Mouse (Mus musculus): ENCODE measurements around the gene Mylip. TPM values are rescaled to one million over a fixed set of nuclear protein-coding genes. Genes with fewer than 3 reads are reported as not detected.

Gene Mylip
- polyA plus RNA-seq, 1 experiment from 2014 or later = 8.0 TPM

DNA sequence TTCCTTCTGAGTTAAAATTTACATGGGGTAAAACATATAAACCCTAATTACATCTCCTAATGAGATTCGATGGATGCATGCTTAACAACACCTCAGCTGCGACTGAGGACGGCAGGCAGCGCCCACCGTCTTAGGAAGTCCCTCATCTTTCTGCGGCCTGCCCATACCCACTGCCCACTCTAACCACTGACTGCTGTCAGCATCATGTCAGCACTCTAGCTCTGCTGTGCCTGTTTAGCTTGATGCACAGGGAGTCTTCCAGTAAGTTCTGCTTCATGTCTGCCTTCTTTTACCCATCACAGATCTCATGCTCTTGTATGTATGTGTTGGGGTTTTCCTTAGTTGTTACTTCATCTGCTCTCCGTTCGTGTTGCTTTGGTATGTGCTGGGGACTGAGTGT is 7.2 kb downstream of the Mylip start:
- H3K27ac ChIP-seq = peak overlapping the region; percentile 65; the same call in 1 of the 2 replicates
- H3K27me3 ChIP-seq (ENCODE audit: insufficient read depth, poor library complexity, severe bottlenecking) = 0 out of 2 replicates have a peak, but pooled peaks cover 3% of the 10 kb centered on the region
- no peak for DNase-seq (ENCODE audit: low spot score)
- peaks cover 63% of the 10 kb centered on the region for H3K4me1 ChIP-seq (replicated peaks)
- no peaks in the 10 kb centered on the region for H3K36me3 ChIP-seq
- H3K9me3 ChIP-seq = no peaks in the 10 kb centered on the region
- 86% methylated on average over 8 of the region's 8 CpGs for WGBS
- no peak overlapping the region for H3K4me3 ChIP-seq

DNA sequence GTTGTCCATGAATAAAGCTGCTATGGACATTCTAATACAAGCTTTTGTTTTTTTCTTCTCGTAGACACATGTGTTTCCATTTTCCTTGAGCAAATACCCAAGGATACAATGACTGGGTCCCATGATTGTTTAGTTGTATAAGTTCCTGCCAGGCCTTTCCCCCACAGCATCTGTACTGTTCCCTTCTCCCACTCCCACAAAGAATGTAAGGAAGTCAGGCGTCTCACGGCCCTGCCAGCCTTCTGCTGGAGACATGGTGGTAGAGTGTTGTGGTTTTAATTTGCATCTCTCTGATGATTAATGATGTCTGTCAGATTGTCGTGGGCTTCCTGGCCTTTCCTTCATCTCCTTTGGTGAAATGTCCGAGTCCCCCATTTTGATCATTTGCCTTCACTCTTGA is 7.7 kb downstream of the Mylip start:
- DNase-seq (ENCODE audit: low spot score) = no peak
- H3K4me1 ChIP-seq (replicated peaks) = peaks cover 65% of the 10 kb centered on the region
- no peaks in the 10 kb centered on the region for H3K9me3 ChIP-seq
- 43% methylated on average over 5 of the region's 5 CpGs for WGBS
- peak overlapping the region; percentile 65 for H3K27ac ChIP-seq
- H3K4me3 ChIP-seq = no peak overlapping the region
- 0 out of 2 replicates have a peak, but pooled peaks cover 3% of the 10 kb centered on the region for H3K27me3 ChIP-seq (ENCODE audit: insufficient read depth, poor library complexity, severe bottlenecking)
- H3K36me3 ChIP-seq = no peaks in the 10 kb centered on the region

DNA sequence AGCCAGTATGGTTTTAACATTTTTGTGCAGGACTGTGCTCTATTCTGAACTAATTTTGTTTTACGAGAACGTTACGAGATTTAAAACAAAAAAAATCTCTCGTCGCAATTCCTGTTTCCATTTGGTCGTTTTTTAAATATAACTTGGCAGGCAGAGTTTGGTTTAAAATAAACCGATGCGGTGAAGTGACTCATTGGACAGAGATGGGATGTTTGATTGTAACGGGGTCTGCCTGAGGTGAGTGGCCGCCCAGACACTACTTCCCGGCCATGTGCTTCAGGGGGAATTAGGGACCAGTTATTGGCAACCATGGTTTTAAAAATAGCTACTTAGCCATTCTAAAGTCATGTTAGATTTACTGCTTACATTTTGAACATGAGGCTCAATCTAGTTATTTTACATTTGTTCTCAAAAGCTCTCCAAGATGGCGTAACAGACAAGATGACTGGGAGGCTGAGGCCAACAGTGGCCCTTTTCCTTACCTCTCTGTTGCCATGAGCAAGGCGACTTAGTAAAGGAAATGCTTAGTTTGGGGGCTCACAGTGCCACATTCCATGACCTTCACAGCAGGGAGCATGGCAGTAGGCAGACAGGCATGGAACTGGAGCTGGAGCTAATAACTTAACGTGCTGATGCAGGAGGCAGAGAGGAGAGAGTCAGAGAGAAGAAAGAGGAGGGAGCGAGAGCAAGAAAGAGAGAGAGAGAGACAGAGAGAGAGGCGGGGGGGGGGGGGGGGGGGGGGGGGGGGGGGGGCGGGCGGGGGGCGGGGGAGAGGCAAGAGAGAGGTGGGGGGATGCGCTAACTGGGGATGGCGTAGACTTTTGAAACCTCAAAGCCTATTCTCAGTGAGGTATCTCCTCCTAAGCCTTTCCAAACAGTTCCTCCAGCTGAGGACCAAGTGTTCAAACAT is 8.6 kb downstream of the Mylip start:
- Histone ChIP-seq H3K9me3 (no peaks in the 10 kb centered on the region), H3K27ac (peak overlapping the region; percentile 65), H3K36me3 (no peaks in the 10 kb centered on the region), H3K4me1 (replicated peaks) (peaks cover 65% of the 10 kb centered on the region), H3K4me3 (no peak overlapping the region), H3K27me3 (ENCODE audit: insufficient read depth, poor library complexity, severe bottlenecking) (0 out of 2 replicates have a peak, but pooled peaks cover 3% of the 10 kb centered on the region)
- 75% methylated on average over 17 of the region's 21 CpGs for WGBS
- DNase-seq (ENCODE audit: low spot score) = peak; percentile 60

DNA sequence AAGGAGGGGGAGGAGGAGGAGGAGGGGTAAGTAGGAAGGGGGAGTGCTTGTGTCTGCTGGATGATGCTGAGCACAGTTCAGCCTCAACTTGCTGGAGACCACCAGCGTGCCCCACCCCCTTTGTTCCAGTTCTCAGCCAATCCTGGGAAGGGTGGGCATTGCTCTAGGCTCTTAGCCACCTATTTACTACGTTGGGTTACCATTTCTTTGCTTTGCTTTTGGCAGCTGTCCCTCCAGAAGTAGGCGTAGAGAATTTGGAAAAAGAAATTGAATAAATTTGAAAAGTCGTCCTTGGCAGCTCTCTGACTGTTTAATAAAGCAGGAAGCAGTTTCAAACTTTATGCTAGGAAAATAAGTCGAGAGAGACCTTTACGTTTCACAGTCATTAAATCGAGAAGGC is 11.2 kb downstream of the Mylip start:
- 81% methylated on average over 7 of the region's 7 CpGs for WGBS
- Histone ChIP-seq H3K27me3 (ENCODE audit: insufficient read depth, poor library complexity, severe bottlenecking) (0 out of 2 replicates have a peak, but pooled peaks cover 3% of the 10 kb centered on the region), H3K4me3 (no peak overlapping the region), H3K36me3 (peaks cover 13% of the 10 kb centered on the region), H3K27ac (0 out of 2 replicates have a peak overlapping the region, but pooled peaks have one; percentile 29), H3K4me1 (replicated peaks) (peaks cover 50% of the 10 kb centered on the region), H3K9me3 (no peaks in the 10 kb centered on the region)
- no peak for DNase-seq (ENCODE audit: low spot score)

DNA sequence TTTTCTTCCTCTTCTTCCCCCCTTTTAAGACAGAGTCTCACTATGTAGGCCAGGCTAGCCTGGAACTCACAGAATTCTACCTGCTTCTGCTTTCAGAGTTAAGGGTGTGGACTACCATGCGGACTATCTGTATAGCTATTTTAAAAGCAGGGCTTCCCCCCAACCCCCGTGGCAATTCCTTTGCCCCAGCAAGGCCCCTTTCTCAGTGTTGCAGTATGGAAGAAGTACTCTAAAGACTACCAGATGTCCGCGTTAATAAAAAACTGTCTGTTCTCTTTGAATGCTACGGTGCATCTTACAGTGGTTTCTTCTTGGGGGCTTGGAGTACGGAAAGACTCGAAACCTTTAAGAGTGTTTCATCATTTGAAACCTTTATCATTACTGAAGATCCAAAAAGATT is 12.3 kb downstream of the Mylip start:
- no peak for DNase-seq (ENCODE audit: low spot score)
- peak overlapping the region; percentile 62; the same call in 1 of the 2 replicates for H3K27ac ChIP-seq
- no peaks in the 10 kb centered on the region for H3K9me3 ChIP-seq
- H3K27me3 ChIP-seq (ENCODE audit: insufficient read depth, poor library complexity, severe bottlenecking) = 0 out of 2 replicates have a peak, but pooled peaks cover 3% of the 10 kb centered on the region
- no peak overlapping the region for H3K4me3 ChIP-seq
- 83% methylated on average over 7 of the region's 7 CpGs for WGBS
- H3K36me3 ChIP-seq = peaks cover 25% of the 10 kb centered on the region
- peaks cover 43% of the 10 kb centered on the region for H3K4me1 ChIP-seq (replicated peaks)

DNA sequence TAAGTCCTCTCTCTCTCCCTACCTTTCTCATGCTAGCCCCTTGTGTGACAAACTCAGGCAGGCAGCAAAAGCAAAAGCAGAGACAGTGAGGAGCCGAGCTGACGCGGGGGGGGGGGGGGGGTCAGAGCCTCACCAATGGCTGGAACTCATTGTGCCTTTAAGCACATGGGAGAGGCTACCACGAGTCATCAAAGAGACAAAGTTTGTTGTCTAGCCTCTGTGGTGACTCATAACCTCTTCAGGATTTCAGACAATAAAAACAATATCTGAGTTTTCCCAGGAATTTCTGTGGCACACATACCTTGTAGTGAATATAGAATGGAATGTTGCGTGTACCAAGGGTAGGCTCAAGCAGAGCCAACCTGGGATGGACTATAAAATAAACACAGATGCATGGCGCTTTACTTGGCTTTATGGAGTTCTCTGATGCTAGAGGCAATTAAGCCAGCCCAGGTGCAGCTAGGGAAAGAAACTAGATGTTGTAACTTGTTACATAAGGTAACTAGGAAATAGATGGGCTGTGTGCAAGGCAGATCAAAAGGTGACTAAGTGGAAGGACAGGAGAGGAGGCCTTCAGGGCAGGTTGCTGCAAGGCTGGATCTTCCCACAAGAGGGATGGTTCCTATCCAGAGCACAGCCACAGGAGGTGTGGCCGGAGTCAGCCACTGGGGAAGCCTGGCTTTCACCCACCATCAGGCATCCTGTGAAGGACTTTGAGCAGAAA is 12.9 kb downstream of the Mylip start:
- no peak overlapping the region for H3K4me3 ChIP-seq
- WGBS = 76% methylated on average over 7 of the region's 7 CpGs
- no peaks in the 10 kb centered on the region for H3K9me3 ChIP-seq
- H3K27ac ChIP-seq = peak overlapping the region; percentile 56; the same call in 1 of the 2 replicates
- peaks cover 37% of the 10 kb centered on the region for H3K4me1 ChIP-seq (replicated peaks)
- peaks cover 31% of the 10 kb centered on the region for H3K36me3 ChIP-seq
- no peak for DNase-seq (ENCODE audit: low spot score)
- 0 out of 2 replicates have a peak, but pooled peaks cover 3% of the 10 kb centered on the region for H3K27me3 ChIP-seq (ENCODE audit: insufficient read depth, poor library complexity, severe bottlenecking)

DNA sequence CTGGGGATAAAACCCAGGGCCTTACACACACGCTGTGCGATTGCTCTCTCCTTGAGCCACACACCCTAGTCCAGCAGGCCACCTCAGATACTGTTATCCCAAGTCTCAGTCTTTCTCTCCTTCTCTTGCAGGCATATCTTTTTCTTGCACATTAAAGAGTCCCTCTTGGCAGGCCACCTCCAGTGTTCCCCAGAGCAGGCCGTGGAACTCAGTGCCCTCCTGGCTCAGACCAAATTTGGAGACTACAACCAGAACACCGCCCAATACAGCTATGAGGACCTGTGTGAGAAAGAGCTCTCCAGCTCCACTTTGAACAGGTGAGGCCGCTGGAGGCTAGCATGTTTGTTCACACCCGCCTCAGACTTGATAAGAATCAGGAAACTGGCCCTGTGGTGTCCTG is 14.7 kb downstream of the Mylip start:
- no peaks in the 10 kb centered on the region for H3K9me3 ChIP-seq
- H3K27ac ChIP-seq = no peak overlapping the region
- H3K36me3 ChIP-seq = peaks cover 49% of the 10 kb centered on the region
- H3K27me3 ChIP-seq (ENCODE audit: insufficient read depth, poor library complexity, severe bottlenecking) = 0 out of 2 replicates have a peak, but pooled peaks cover 3% of the 10 kb centered on the region
- 91% methylated on average over 6 of the region's 6 CpGs for WGBS
- no peak for DNase-seq (ENCODE audit: low spot score)
- no peak overlapping the region for H3K4me3 ChIP-seq
- H3K4me1 ChIP-seq (replicated peaks) = peaks cover 24% of the 10 kb centered on the region

DNA sequence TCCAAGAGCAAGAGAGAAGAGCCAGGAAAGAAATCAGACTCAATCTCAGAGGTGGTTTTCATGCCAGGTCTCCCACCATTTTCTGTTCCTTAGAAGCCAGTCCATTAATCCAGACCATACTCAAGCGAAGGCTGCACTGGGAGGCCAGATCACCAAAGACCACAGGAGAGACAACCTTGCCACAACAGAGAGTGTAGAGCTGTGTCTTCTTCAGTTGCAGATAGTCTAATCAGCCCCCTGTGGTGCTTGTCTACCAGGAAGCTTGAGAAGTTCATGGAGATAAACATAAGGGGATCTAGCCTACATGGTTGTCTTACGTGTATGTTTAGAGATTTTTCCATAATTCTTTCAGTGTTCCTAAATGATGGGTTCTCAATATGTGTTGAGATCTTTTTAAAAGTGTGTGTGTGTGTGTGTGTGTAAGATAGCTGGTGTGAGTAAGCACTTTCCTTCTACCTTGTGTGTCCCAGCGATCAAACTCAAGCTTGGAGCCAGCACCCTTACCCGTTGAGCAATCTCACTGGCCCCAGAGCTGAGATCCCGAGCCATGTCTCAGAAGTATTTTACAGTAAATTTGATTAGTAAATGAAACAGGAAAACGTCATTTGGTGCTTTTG is 15.8 kb downstream of the Mylip start:
- no peak overlapping the region for H3K4me3 ChIP-seq
- peaks cover 22% of the 10 kb centered on the region for H3K4me1 ChIP-seq (replicated peaks)
- WGBS = 89% methylated on average over 6 of the region's 6 CpGs
- no peak for DNase-seq (ENCODE audit: low spot score)
- no peaks in the 10 kb centered on the region for H3K9me3 ChIP-seq
- H3K36me3 ChIP-seq = peaks cover 59% of the 10 kb centered on the region
- H3K27me3 ChIP-seq (ENCODE audit: insufficient read depth, poor library complexity, severe bottlenecking) = 0 out of 2 replicates have a peak, but pooled peaks cover 3% of the 10 kb centered on the region
- H3K27ac ChIP-seq = no peak overlapping the region

DNA sequence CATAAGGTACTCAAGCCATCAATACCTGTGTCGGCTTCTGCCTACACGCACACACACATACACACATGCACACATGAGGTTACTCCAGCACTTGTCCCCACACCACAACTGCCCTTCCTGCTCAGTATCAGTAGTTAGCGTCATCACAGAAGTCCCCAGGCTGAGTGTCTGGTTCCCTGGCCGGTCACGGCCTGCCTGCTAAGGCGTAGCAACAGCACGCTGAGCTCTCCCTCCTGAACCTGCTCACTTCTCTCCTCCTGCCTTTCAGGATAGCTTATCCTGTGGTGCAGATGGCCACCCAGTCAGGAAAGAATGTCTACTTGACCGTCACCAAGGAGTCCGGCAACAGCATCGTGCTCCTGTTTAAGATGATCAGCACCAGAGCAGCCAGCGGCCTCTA is 16.7 kb downstream of the Mylip start:
- Histone ChIP-seq H3K9me3 (no peaks in the 10 kb centered on the region), H3K4me3 (no peak overlapping the region), H3K27me3 (ENCODE audit: insufficient read depth, poor library complexity, severe bottlenecking) (0 out of 2 replicates have a peak, but pooled peaks cover 3% of the 10 kb centered on the region), H3K36me3 (peaks cover 69% of the 10 kb centered on the region), H3K27ac (no peak overlapping the region), H3K4me1 (replicated peaks) (peaks cover 17% of the 10 kb centered on the region)
- no peak for DNase-seq (ENCODE audit: low spot score)
- 94% methylated on average over 11 of the region's 11 CpGs for WGBS

DNA sequence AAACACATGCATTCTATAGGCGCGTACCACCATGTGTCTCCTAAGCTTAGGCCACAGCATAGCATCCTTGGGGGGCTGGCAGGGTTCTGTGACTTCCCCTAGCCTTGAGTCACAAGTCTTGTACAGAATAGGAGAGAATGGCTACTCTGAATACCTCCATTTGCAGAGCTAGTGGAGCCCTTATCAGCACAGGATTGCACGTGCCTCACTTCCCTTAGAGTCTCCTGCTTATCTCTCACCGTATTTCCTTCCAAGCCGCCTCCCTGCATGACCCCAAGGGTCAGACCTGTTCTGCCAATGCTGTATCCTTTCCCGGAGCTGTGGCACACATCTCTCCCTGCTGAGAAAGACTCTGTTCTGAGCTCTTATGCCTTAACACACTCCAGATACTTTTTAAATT is 17.2 kb downstream of the Mylip start:
- no peak overlapping the region for H3K27ac ChIP-seq
- no peak overlapping the region for H3K4me3 ChIP-seq
- H3K9me3 ChIP-seq = no peaks in the 10 kb centered on the region
- H3K27me3 ChIP-seq (ENCODE audit: insufficient read depth, poor library complexity, severe bottlenecking) = 0 out of 2 replicates have a peak, but pooled peaks cover under 1% of the 10 kb centered on the region
- WGBS = 76% methylated on average over 6 of the region's 6 CpGs
- peaks cover 15% of the 10 kb centered on the region for H3K4me1 ChIP-seq (replicated peaks)
- H3K36me3 ChIP-seq = peaks cover 73% of the 10 kb centered on the region
- DNase-seq (ENCODE audit: low spot score) = no peak

DNA sequence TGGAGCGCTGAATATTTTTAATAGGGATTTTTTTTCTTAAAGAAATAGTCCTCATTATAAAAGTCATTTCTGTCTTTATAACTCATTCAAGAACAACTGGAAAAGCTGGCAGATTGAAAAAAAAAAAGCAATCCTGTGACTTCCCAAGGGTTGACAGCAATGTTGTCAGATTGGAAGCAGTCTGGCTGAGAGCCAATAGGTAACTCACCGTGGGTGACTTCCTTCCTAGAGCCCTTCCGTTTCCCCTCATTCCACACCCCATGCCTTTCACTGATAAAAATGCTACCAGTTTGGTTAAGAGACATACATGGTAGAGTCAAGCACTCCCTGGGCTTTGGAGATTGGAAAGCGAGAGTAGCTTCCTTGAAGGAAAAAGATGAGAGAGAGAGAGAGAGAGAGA is 21.4 kb downstream of the Mylip start:
- 0 out of 2 replicates have a peak, but pooled peaks cover 4% of the 10 kb centered on the region for H3K9me3 ChIP-seq
- no peak overlapping the region for H3K4me3 ChIP-seq
- H3K36me3 ChIP-seq = peaks cover 74% of the 10 kb centered on the region
- DNase-seq (ENCODE audit: low spot score) = no peak
- H3K4me1 ChIP-seq (replicated peaks) = peaks cover 22% of the 10 kb centered on the region
- 92% methylated on average over 4 of the region's 4 CpGs for WGBS
- no peak overlapping the region for H3K27ac ChIP-seq
- H3K27me3 ChIP-seq (ENCODE audit: insufficient read depth, poor library complexity, severe bottlenecking) = peaks cover 6% of the 10 kb centered on the region; the same call in 1 of the 2 replicates

DNA sequence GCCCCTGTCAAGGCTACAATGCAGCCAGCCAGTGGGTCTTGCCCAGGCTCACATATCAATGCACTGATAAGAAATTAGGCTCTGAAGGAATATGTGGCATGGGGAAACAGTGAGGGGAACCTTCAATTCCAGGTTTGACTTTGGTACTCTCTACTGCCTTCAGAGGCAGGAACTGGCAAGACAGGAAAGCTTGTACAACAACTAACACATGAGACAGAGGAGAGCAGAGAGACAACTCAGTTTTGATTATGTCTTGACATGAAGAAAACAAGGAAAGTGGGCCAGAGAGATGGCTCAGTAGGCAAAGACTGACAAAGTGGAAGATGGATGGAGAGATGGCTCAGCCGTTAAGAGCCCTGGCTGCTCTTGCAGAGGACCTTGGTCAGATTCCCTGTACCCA is 23.5 kb downstream of the Mylip start:
- WGBS = 95% methylated on average over 1 of the region's 1 CpGs
- Histone ChIP-seq H3K27ac (no peak overlapping the region), H3K27me3 (ENCODE audit: insufficient read depth, poor library complexity, severe bottlenecking) (peaks cover 10% of the 10 kb centered on the region; the same call in 1 of the 2 replicates), H3K36me3 (peaks cover 52% of the 10 kb centered on the region), H3K4me1 (replicated peaks) (peaks cover 43% of the 10 kb centered on the region), H3K9me3 (0 out of 2 replicates have a peak, but pooled peaks cover 4% of the 10 kb centered on the region), H3K4me3 (no peak overlapping the region)
- no peak for DNase-seq (ENCODE audit: low spot score)

All from hindbrain, embryonic 10.5 days (tissue).